ENCODE assay signal across 17 mouse cellular contexts in genomic region chr1:131954242-131954865, GRCm38 (mm10). TPM values are rescaled to one million over a fixed set of nuclear protein-coding genes. Genes with fewer than 3 reads are reported as not detected.
DNase-seq lines count a peak whose midpoint lies in the region; ATAC-seq lines count a peak whose summit lies in the region.
"Had no signal": no experiment of that assay in that cellular context is flagged by ENCODE, and none has a peak within 500 bp of the region (broad histone marks: within the 10 kb centered on the region; RNA-seq: fewer than 3 reads in every experiment).

No protein-coding gene starts in this region.

- no peak overlapping the region for H3K9ac ChIP-seq in heart, embryonic 16.5 days (ENCODE audit: low read length)
- H3K9ac ChIP-seq: embryonic facial prominence, embryonic 13.5 days; forebrain, postnatal 0 days; hindbrain, embryonic 13.5 days; limb, embryonic 12.5 days; midbrain, embryonic 13.5 days had no signal

- no peak overlapping the region for H3K4me2 ChIP-seq in heart, embryonic 16.5 days (ENCODE audit: low read depth, low read length)
- H3K4me2 ChIP-seq: embryonic facial prominence, embryonic 13.5 days; hindbrain, embryonic 13.5 days; limb, embryonic 12.5 days; midbrain, embryonic 13.5 days had no signal

- H3K27me3 ChIP-seq in heart, embryonic 16.5 days (ENCODE audit: control insufficient read depth, insufficient read depth, low read length): no peaks in the 10 kb centered on the region

- intact Hi-C loops in heart, postnatal 25 days (cut with DNase I): no loop called here

- H3K27ac ChIP-seq in heart, embryonic 16.5 days (ENCODE audit: low read length): 0 out of 2 replicates have a peak overlapping the region, but pooled peaks have one; percentile 16
- H3K27ac ChIP-seq: embryonic facial prominence, embryonic 13.5 days; hindbrain, embryonic 13.5 days; limb, embryonic 12.5 days; midbrain, embryonic 13.5 days had no signal

- ATAC-seq in heart, embryonic 16.5 days (replicated peaks; ENCODE audit: extremely low read depth, insufficient read depth, low FRiP score): peak; percentile 28; the same call in 1 of the 2 replicates
- peak; percentile 63 to 66 for ATAC-seq in hematopoietic stem cell, adult 5-6 weeks (replicated peaks in 1 of 2; ENCODE audit: insufficient read depth in 1 of 2, low FRiP score in 2 of 2, low TSS enrichment in 1 of 2, low read depth in 1 of 2, poor library complexity in 2 of 2, severe bottlenecking in 2 of 2)
- ATAC-seq in erythroblast, adult 5-6 weeks (replicated peaks; ENCODE audit: low FRiP score, poor library complexity, severe bottlenecking): no peak
- ATAC-seq: forebrain, postnatal 0 days; midbrain, embryonic 13.5 days had no signal

- no peak overlapping the region for H3K4me3 ChIP-seq in heart, embryonic 16.5 days (ENCODE audit: low read length)
- H3K4me3 ChIP-seq: embryonic facial prominence, embryonic 13.5 days; hindbrain, embryonic 13.5 days; limb, embryonic 12.5 days; midbrain, embryonic 13.5 days had no signal

- no peaks in the 10 kb centered on the region for H3K36me3 ChIP-seq in heart, embryonic 16.5 days (ENCODE audit: control insufficient read depth, insufficient read depth)
- H3K36me3 ChIP-seq: embryonic facial prominence, embryonic 13.5 days; hindbrain, embryonic 13.5 days; limb, embryonic 12.5 days; midbrain, embryonic 13.5 days had no signal

- 67% methylated on average over 12 of the region's 12 CpGs for WGBS in heart, embryonic 16.5 days

- H3K4me1 ChIP-seq in heart, embryonic 16.5 days (ENCODE audit: control insufficient read depth, insufficient read depth, low read length): no peaks in the 10 kb centered on the region
- H3K4me1 ChIP-seq: hindbrain, embryonic 13.5 days; midbrain, embryonic 13.5 days had no signal

- no peaks in the 10 kb centered on the region for H3K9me3 ChIP-seq in heart, embryonic 16.5 days (replicated peaks; ENCODE audit: control insufficient read depth, low read length)
- H3K9me3 ChIP-seq: embryonic facial prominence, embryonic 13.5 days; hindbrain, embryonic 13.5 days; limb, embryonic 12.5 days; midbrain, embryonic 13.5 days had no signal

- no peak for DNase-seq in heart, postnatal 25 days (ENCODE audit: low spot score)
- DNase-seq in 416B (ENCODE audit: low read depth): peak; percentile 83
- peak; percentile 19 to 30 for DNase-seq in thymus, postnatal 10 days (ENCODE audit: low spot score in 2 of 2)
- no peak for DNase-seq in layer of hippocampus, postnatal 10 days (ENCODE audit: low spot score in 2 of 2)
- DNase-seq: cerebellum, adult 2 months; forebrain, postnatal 0 days; gastrocnemius, postnatal 36 days; kidney, adult 9 months; kidney, postnatal 4 days; lung, adult 2 months had no signal

RNA-seq across cellular contexts. Expression of gene Slc45a3, which starts 8.4 kb away (rescaled TPM):
- 5.1 and 5.4 TPM in 2 replicates for polyA plus RNA-seq in heart, embryonic 16.5 days (2015; fragmentation: Nextera tagmentation; extraction: Ambion mirVana)
- total RNA-seq in heart, postnatal 25 days (2021): 1 to 10 TPM; 3.8 to 5.2 TPM
- 0.35 and 0.88 TPM in 2 replicates for total RNA-seq in hematopoietic stem cell, adult 5-6 weeks (2017)
- total RNA-seq in layer of hippocampus, postnatal 10 days (2021): under 1 TPM; 0.13 to 0.48 TPM
- not detected in 2 replicates for total RNA-seq in erythroblast, adult 5-6 weeks (2015; ENCODE audit: low replicate concordance)
- total RNA-seq in erythroblast, adult 5-6 weeks (2017; ENCODE audit: low replicate concordance): 0.56 and 1.3 TPM in 2 replicates

RNA-seq across cellular contexts. Expression of gene Nucks1, which starts 44.0 kb away (rescaled TPM):
- polyA plus RNA-seq in heart, embryonic 16.5 days (2015; fragmentation: Nextera tagmentation; extraction: Ambion mirVana): 43.8 and 46.9 TPM in 2 replicates
- total RNA-seq in heart, postnatal 25 days (2021): 10 to 100 TPM; 58.4 to 59.1 TPM
- total RNA-seq in hematopoietic stem cell, adult 5-6 weeks (2017): 255 and 303 TPM in 2 replicates
- total RNA-seq in layer of hippocampus, postnatal 10 days (2021): 100 to 1,000 TPM; 175 to 190 TPM
- total RNA-seq in erythroblast, adult 5-6 weeks (2015; ENCODE audit: low replicate concordance): 35.0 and 47.6 TPM in 2 replicates
- 77.1 and 83.3 TPM in 2 replicates for total RNA-seq in erythroblast, adult 5-6 weeks (2017; ENCODE audit: low replicate concordance)

RNA-seq across cellular contexts. Expression of gene Elk4, which starts 53.1 kb away (rescaled TPM):
- 17.5 and 17.8 TPM in 2 replicates for polyA plus RNA-seq in heart, embryonic 16.5 days (2015; fragmentation: Nextera tagmentation; extraction: Ambion mirVana)
- 10 to 100 TPM; 87.2 to 87.5 TPM for total RNA-seq in heart, postnatal 25 days (2021)
- total RNA-seq in hematopoietic stem cell, adult 5-6 weeks (2017): 118 and 147 TPM in 2 replicates
- 10 to 100 TPM; 60.1 to 61.6 TPM for total RNA-seq in layer of hippocampus, postnatal 10 days (2021)
- 96.8 and 101 TPM in 2 replicates for total RNA-seq in erythroblast, adult 5-6 weeks (2015; ENCODE audit: low replicate concordance)
- total RNA-seq in erythroblast, adult 5-6 weeks (2017; ENCODE audit: low replicate concordance): 75.8 and 94.4 TPM in 2 replicates

Comparison
In these comparisons a context has a peak if more than half of its experiments do, and no peak if none do; other contexts are left out.
1. DNase-seq: peak in 416B (single experiment) and thymus, postnatal 10 days (2 of 2); none in heart, postnatal 25 days (single experiment) and layer of hippocampus, postnatal 10 days (0 of 2).